Mouse (Mus musculus): Measurements from ENCODE around the gene Asphd2. TPM values are rescaled to one million over a fixed set of nuclear protein-coding genes. Genes with fewer than 3 reads are reported as not detected.

The Asphd2 gene
- polyA plus RNA-seq, 1 experiment: not detected

GRCm38 (mm10) chr5:112393741-112394414 lies 788 bp downstream of the Asphd2 start:
- Histone ChIP-seq H3K27me3 (replicated peaks) (peaks cover 88% of the 10 kb centered on the region), H3K36me3 (replicated peaks; ENCODE audit: low read length) (no peaks in the 10 kb centered on the region), H3K4me1 (peaks cover 44% of the 10 kb centered on the region), H3K4me3 (replicated peaks) (peak overlapping the region; percentile 91), H3K9me3 (peaks cover 20% of the 10 kb centered on the region)
- no peak for TF ChIP-seq GATA1 (IDR thresholded peaks at IDR 0.05; ENCODE audit: borderline replicate concordance, low read length)
- TF ChIP-seq FLI1 (IDR thresholded peaks at IDR 0.05; ENCODE audit: low read length): no peak

- no peak for TF ChIP-seq GATA1 (IDR thresholded peaks at IDR 0.05; ENCODE audit: borderline replicate concordance, low read length)
- TF ChIP-seq FLI1 (IDR thresholded peaks at IDR 0.05; ENCODE audit: low read length): no peak
- Histone ChIP-seq H3K4me1 (peaks cover 48% of the 10 kb centered on the region), H3K4me3 (replicated peaks) (peak overlapping the region; percentile 51), H3K27me3 (replicated peaks) (peaks cover 90% of the 10 kb centered on the region), H3K9me3 (peaks cover 26% of the 10 kb centered on the region), H3K36me3 (replicated peaks; ENCODE audit: low read length) (peaks cover 2% of the 10 kb centered on the region)
These were observed 2.9 kb downstream of the Asphd2 start for GRCm38 (mm10) chr5:112391676-112392323.

DNA sequence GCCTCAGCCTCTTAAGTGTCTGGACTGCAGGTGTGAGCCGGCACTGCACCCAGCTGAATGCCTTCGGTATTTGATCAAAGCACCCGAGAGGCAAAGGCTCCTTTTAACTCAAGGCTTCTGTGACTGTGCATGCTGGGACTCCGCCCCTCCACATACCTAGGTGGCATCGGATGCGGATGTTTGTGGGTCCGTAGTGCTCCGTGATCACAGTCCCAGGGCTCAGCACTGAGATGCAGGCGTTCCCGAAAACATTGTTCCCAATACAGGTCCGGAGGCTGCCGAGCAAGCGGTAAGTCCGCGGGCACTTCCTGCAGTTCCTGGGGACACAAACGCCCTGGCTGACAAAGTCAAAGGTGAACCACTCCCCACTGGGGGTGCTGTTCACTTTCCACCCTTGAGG lies 3.7 kb downstream of the Asphd2 start:
- H3K36me3 ChIP-seq (replicated peaks; ENCODE audit: low read length): peaks cover 10% of the 10 kb centered on the region
- H3K27me3 ChIP-seq (replicated peaks): peaks cover 85% of the 10 kb centered on the region
- H3K4me3 ChIP-seq (replicated peaks): no peak overlapping the region
- H3K9me3 ChIP-seq: peaks cover 23% of the 10 kb centered on the region
- no peak for TF ChIP-seq FLI1 (IDR thresholded peaks at IDR 0.05; ENCODE audit: low read length)
- no peak for TF ChIP-seq GATA1 (IDR thresholded peaks at IDR 0.05; ENCODE audit: borderline replicate concordance, low read length)
- peaks cover 49% of the 10 kb centered on the region for H3K4me1 ChIP-seq

DNA sequence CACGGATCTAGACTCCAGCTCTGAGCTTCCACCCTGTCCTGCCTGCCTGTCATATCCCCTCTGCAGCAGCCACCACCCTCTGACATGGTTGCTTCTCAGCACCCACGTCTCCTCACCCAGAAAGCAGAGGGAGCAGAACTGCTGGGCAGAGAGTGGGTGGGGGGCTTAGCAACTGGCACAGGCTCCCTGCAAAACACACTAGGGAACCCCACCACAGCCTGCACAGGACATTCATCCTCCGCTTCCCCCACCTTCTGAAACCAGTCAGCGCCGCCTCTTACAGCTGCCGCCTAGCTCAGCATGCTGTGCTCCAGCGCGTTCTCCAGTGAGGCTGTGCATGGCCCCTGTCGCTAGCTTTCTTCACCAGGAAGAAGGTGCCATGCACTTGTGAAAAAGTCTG lies 5.3 kb downstream of the Asphd2 start:
- peaks cover 26% of the 10 kb centered on the region for H3K36me3 ChIP-seq (replicated peaks; ENCODE audit: low read length)
- peaks cover 27% of the 10 kb centered on the region for H3K9me3 ChIP-seq
- peaks cover 68% of the 10 kb centered on the region for H3K27me3 ChIP-seq (replicated peaks)
- H3K4me3 ChIP-seq (replicated peaks): no peak overlapping the region
- TF ChIP-seq FLI1 (IDR thresholded peaks at IDR 0.05; ENCODE audit: low read length) (no peak), GATA1 (IDR thresholded peaks at IDR 0.05; ENCODE audit: borderline replicate concordance, low read length) (no peak)
- peaks cover 55% of the 10 kb centered on the region for H3K4me1 ChIP-seq

DNA sequence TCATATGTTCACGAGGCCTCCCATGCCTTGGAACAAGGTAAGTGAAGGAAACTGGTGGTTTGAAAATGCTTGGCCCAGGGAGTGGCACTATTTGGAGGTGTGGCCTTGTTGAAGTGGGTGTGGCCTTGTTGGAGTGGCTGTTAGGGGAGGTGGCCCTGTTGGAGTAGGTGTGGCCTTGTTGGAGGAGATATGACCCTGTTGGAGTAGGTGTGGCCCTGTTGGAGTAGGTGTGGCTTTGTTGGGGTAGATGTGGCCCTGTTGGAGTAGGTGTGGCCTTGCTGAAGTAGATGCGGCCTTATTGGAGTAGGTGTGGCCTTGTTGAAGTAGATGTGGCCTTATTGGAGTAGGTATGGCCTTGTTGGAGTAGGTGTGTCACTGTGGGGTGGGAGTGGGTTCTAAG lies 8.7 kb downstream of the Asphd2 start:
- H3K9me3 ChIP-seq: peaks cover 16% of the 10 kb centered on the region
- TF ChIP-seq GATA1 (IDR thresholded peaks at IDR 0.05; ENCODE audit: borderline replicate concordance, low read length) (no peak), FLI1 (IDR thresholded peaks at IDR 0.05; ENCODE audit: low read length) (no peak)
- peaks cover 57% of the 10 kb centered on the region for H3K36me3 ChIP-seq (replicated peaks; ENCODE audit: low read length)
- H3K4me1 ChIP-seq: peaks cover 72% of the 10 kb centered on the region
- H3K4me3 ChIP-seq (replicated peaks): no peak overlapping the region
- peaks cover 34% of the 10 kb centered on the region for H3K27me3 ChIP-seq (replicated peaks)

GRCm38 (mm10) chr5:112384805-112385472 lies 9.7 kb downstream of the Asphd2 start:
- peaks cover 28% of the 10 kb centered on the region for H3K27me3 ChIP-seq (replicated peaks)
- peaks cover 67% of the 10 kb centered on the region for H3K36me3 ChIP-seq (replicated peaks; ENCODE audit: low read length)
- peaks cover 74% of the 10 kb centered on the region for H3K4me1 ChIP-seq
- no peak for TF ChIP-seq GATA1 (IDR thresholded peaks at IDR 0.05; ENCODE audit: borderline replicate concordance, low read length)
- no peak for TF ChIP-seq FLI1 (IDR thresholded peaks at IDR 0.05; ENCODE audit: low read length)
- peak overlapping the region; percentile 79 for H3K4me3 ChIP-seq (replicated peaks)
- peaks cover 15% of the 10 kb centered on the region for H3K9me3 ChIP-seq

DNA sequence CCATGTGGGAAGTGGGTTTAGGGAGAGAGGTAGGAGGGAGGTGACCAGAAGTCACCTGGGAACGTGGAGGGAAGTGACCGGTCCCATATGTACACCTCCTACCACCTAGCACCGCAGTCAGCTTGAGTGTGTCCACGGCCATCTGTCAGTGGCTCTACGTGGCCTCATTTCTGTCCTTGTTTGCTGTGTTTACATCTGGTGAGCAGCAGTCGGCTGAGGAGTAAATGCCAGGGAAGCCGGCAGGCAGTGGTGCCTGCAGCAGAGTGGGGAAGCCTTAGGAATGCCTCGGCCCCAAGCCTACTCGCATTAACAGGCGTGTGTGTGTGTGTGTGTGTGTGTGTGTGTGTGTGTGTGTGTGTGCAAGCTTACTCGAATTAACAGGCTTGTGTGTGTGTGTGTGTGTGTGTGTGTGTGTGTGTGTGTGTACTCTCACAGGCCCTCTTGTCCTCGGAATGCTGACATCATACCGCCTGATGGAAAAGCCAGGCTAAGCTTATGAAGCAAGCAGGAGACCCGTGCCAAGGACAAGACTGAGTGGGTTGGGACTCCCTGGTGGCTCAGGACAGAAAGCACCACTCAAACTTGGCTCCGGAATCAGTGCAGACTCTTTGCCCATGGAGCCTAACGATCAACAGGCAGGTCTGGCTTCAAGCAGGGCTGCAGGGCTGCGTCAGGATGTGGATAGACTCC lies 11.9 kb downstream of the Asphd2 start:
- peaks cover 10% of the 10 kb centered on the region for H3K27me3 ChIP-seq (replicated peaks)
- peaks cover 89% of the 10 kb centered on the region for H3K36me3 ChIP-seq (replicated peaks; ENCODE audit: low read length)
- peaks cover 81% of the 10 kb centered on the region for H3K4me1 ChIP-seq
- peaks cover 15% of the 10 kb centered on the region for H3K9me3 ChIP-seq
- H3K4me3 ChIP-seq (replicated peaks): no peak overlapping the region
- TF ChIP-seq FLI1 (IDR thresholded peaks at IDR 0.05; ENCODE audit: low read length): no peak
- TF ChIP-seq GATA1 (IDR thresholded peaks at IDR 0.05; ENCODE audit: borderline replicate concordance, low read length): no peak

- H3K36me3 ChIP-seq (replicated peaks; ENCODE audit: low read length): peaks cover 96% of the 10 kb centered on the region
- peaks cover 88% of the 10 kb centered on the region for H3K4me1 ChIP-seq
- peaks cover 5% of the 10 kb centered on the region for H3K27me3 ChIP-seq (replicated peaks)
- TF ChIP-seq GATA1 (IDR thresholded peaks at IDR 0.05; ENCODE audit: borderline replicate concordance, low read length) (no peak), FLI1 (IDR thresholded peaks at IDR 0.05; ENCODE audit: low read length) (no peak)
- H3K9me3 ChIP-seq: peaks cover 11% of the 10 kb centered on the region
- H3K4me3 ChIP-seq (replicated peaks): no peak overlapping the region
These were observed 12.6 kb downstream of the Asphd2 start for GRCm38 (mm10) chr5:112382042-112382441.

DNA sequence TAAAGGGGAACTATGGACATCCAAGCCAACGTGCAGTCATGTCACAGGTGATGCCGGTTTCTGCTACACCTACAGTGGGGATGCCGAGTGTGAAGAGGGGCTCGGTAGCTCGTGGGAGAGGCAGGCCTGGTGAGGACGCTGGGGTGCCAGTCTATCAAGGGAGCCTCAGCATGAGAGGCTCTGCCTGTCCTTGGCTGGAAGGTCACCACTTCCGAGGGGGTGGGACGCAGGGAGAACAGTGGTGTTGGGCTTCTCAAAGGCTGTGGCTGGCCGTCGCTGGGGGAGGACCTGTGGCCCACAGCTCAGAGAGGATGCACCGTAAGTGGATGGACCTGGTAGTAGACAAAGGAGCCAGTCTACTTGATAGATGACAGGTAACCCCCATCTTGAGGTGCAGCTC lies 13.5 kb downstream of the Asphd2 start:
- TF ChIP-seq GATA1 (IDR thresholded peaks at IDR 0.05; ENCODE audit: borderline replicate concordance, low read length) (no peak), FLI1 (IDR thresholded peaks at IDR 0.05; ENCODE audit: low read length) (no peak)
- Histone ChIP-seq H3K4me3 (replicated peaks) (no peak overlapping the region), H3K9me3 (peaks cover 6% of the 10 kb centered on the region; the same call in 1 of the 2 replicates), H3K36me3 (replicated peaks; ENCODE audit: low read length) (peaks cover 97% of the 10 kb centered on the region), H3K4me1 (peaks cover 91% of the 10 kb centered on the region), H3K27me3 (replicated peaks) (no peaks in the 10 kb centered on the region)

Measured in megakaryocyte, embryonic 14.5 days (primary cell).